Mouse (Mus musculus) thymus, adult 2 months (tissue): ENCODE data around the gene Prepl.

ENCODE experiments used
- CTCF ChIP-seq: fragments of 200-500 bp; IDR thresholded peaks from 2 replicates; pipeline ENCODE4 v1.5.1; 2012; ENCODE audit warnings: mild to moderate bottlenecking, control low read depth, low read length, moderate library complexity, borderline replicate concordance; ENCODE audit not compliant: control insufficient read depth, poor library complexity, insufficient read depth; ENCODE audit errors: extremely low read depth
- POLR2A ChIP-seq: fragments of 200-500 bp; IDR thresholded peaks from 2 replicates; pipeline ENCODE4 v1.6.1; 2012; ENCODE audit warnings: mild to moderate bottlenecking, low read length, control low read depth, moderate library complexity; ENCODE audit not compliant: control insufficient read depth, poor library complexity, insufficient read depth; ENCODE audit errors: extremely low read depth

DNA sequence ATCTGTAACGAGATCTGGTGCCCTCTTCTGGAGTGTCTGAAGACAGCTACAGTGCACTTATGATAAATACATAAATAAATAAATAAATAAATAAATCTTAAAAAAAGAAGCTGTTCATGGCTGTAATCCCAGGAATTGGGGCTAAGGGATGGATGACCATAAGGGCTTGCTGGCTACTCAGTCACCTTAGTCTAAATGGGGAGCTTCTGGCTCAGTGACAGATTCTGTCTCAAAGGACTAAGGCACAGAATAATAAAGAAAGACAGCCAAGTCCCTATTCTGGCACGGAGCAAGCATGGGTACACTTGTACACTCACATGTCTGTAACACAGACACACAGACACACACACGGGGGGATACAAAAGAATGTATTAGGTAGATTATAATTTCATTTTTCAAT lies 10.8 kb downstream of the Prepl start:
- no peak for TF ChIP-seq CTCF
- no peak for TF ChIP-seq POLR2A
